Mouse (Mus musculus) lung, embryonic 15.5 days (tissue): ENCODE data around the gene Tle6. TPM values are rescaled to one million over a fixed set of nuclear protein-coding genes. Genes with fewer than 3 reads are reported as not detected.
A peak's percentile ranks its signal among the peaks of the same experiment; 100 is the strongest.

Source experiments
- ATAC-seq: fragments of 200-750 bp; cut with Nextera tagmentation; 2 replicates; pipeline ENCODE4 v1.8.0; 2017; ENCODE audit warnings: moderate number of reproducible peaks, borderline replicate concordance; ENCODE audit not compliant: low FRiP score, low TSS enrichment; ENCODE audit errors: extremely low read depth
- H3K27ac ChIP-seq: fragments of 300-500 bp; sonication (generic); 2 replicates; pipeline ENCODE4 v1.5.1; 2015; ENCODE audit warnings: moderate library complexity, mild to moderate bottlenecking, inconsistent platforms
- H3K27me3 ChIP-seq: fragments of 300-500 bp; sonication (generic); 2 replicates; pipeline ENCODE4 v1.6.1; 2015; ENCODE audit warnings: inconsistent platforms
- H3K36me3 ChIP-seq: fragments of 300-500 bp; sonication (generic); 2 replicates; pipeline ENCODE4 v1.6.1; 2015; ENCODE audit warnings: inconsistent platforms
- H3K4me1 ChIP-seq: fragments of 300-500 bp; sonication (generic); 2 replicates; pipeline ENCODE4 v1.6.1; 2015; ENCODE audit warnings: inconsistent platforms
- H3K4me2 ChIP-seq: fragments of 300-500 bp; sonication (generic); 2 replicates; pipeline ENCODE4 v1.6.1; 2015; ENCODE audit warnings: inconsistent platforms, mild to moderate bottlenecking, moderate library complexity
- H3K4me3 ChIP-seq: fragments of 300-500 bp; sonication (generic); 2 replicates; pipeline ENCODE4 v1.5.1; 2015; ENCODE audit warnings: mild to moderate bottlenecking, inconsistent platforms
- H3K9ac ChIP-seq: fragments of 300-500 bp; sonication (generic); 2 replicates; pipeline ENCODE4 v1.6.1; 2015; ENCODE audit warnings: inconsistent platforms
- H3K9me3 ChIP-seq: fragments of 300-500 bp; sonication (generic); 2 replicates; pipeline ENCODE4 v1.6.1; 2016; ENCODE audit warnings: inconsistent platforms
- WGBS: fragments of 180-500 bp; shearing (Covaris S2); methylation state at CpG from one replicate; pipeline ENCODE4 v1.1.7; 2015; 5-methylcytosine and 5-hydroxymethylcytosine counted together
- polyA plus RNA-seq: library from polyadenylated mRNA; unstranded; fragments of >200 nt; fragmentation: Nextera tagmentation; extraction: Ambion mirVana; gene quantifications from 2 replicates; pipeline ENCODE4 v1.2.1, GENCODE M21; 2015

Tle6 gene
- polyA plus RNA-seq, 1 experiment from 2014 or later = 29.3 TPM

DNA sequence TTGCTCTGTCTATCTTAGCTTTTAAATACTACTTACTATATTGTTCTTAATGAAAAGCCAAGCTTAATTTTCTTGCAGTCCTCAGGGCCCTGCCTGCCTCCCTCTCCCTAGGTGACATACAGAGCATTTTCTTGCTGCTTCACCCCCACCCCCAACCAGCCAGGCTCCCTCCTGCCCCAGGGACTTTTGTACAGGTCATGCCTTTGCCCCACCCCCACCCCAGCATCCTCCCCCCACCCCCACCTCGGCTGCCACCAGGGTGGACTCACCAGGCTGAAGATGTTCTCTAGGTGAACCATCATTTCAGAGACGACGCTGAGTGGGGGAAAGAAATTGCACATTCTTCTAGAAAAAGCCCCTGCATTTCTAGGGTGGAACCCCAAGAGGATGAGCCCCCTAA is 2.5 kb downstream of the Tle6 start:
- no peaks in the 10 kb centered on the region for H3K36me3 ChIP-seq
- H3K4me3 ChIP-seq = no peak overlapping the region
- peaks cover 55% of the 10 kb centered on the region for H3K4me1 ChIP-seq
- H3K9me3 ChIP-seq = no peaks in the 10 kb centered on the region
- H3K4me2 ChIP-seq = no peak overlapping the region
- no peak overlapping the region for H3K9ac ChIP-seq
- no peak for ATAC-seq
- H3K27me3 ChIP-seq = peaks cover 17% of the 10 kb centered on the region
- WGBS = 34% methylated on average over 3 of the region's 3 CpGs
- H3K27ac ChIP-seq = peak overlapping the region; percentile 89; the same call in 1 of the 2 replicates

DNA sequence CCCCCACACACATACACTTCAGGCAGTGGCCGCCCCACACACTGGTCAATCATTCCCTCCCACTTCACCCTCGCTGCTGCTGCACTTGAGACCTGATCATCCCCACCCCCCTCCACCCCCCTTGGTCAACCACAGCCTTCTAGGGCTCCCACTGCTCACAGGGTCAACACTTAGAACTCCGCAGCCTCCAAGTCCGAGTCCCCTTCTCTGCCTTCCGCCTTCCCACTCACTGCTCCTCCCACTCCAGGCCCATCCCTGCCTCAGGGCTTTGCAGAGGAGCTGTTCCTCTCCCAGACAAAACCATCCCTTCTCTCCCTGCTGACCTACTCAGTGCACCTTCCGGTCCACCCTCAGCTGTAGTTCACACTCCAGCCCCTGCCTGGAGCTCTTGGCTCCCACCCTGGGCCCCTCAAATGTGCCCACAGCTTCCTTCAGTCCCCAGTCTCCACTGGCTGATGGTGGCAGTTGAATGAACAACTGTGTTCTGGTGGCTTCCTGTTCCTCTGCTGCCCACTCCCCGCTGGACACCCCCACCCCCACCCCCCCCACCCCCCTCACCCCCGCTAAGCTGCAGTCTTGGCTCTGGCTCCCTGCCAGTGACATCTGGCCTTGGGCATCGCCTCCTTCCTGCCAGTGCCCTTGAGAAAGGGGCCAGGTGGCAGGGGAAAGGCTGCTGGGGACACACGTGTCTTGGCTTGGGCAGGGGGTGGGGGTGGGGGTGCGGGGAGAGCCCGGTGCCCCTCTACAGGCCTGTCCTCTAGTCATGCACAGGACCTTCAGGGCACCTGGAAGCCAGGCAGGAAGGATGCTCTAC is 3.5 kb downstream of the Tle6 start:
- Histone ChIP-seq H3K27me3 (peaks cover 17% of the 10 kb centered on the region), H3K9me3 (no peaks in the 10 kb centered on the region), H3K36me3 (no peaks in the 10 kb centered on the region), H3K4me3 (peak overlapping the region; percentile 30), H3K4me1 (peaks cover 49% of the 10 kb centered on the region), H3K27ac (peak overlapping the region; percentile 89), H3K4me2 (peak overlapping the region; percentile 68), H3K9ac (peak overlapping the region; percentile 45)
- ATAC-seq = peak; percentile 50
- 5% methylated on average over 10 of the region's 12 CpGs for WGBS

- no peak for ATAC-seq
- Histone ChIP-seq H3K27ac (peak overlapping the region; percentile 89), H3K4me1 (peaks cover 44% of the 10 kb centered on the region), H3K4me3 (peak overlapping the region; percentile 30), H3K9me3 (no peaks in the 10 kb centered on the region), H3K36me3 (no peaks in the 10 kb centered on the region), H3K4me2 (peak overlapping the region; percentile 68), H3K9ac (peak overlapping the region; percentile 45), H3K27me3 (peaks cover 17% of the 10 kb centered on the region)
- 2% methylated on average over 10 of the region's 10 CpGs for WGBS
Observed at GRCm38 (mm10) chr10:81596611-81597010, 4.3 kb downstream of the Tle6 start.

GRCm38 (mm10) chr10:81595599-81595998 is 5.3 kb downstream of the Tle6 start:
- no peak overlapping the region; the same call in 1 of the 2 replicates for H3K9ac ChIP-seq

GRCm38 (mm10) chr10:81593935-81594334 is 6.9 kb downstream of the Tle6 start:
- no peak for ATAC-seq
- Histone ChIP-seq H3K4me2 (no peak overlapping the region), H3K36me3 (peaks cover 6% of the 10 kb centered on the region; the same call in 1 of the 2 replicates), H3K27ac (no peak overlapping the region), H3K9me3 (no peaks in the 10 kb centered on the region), H3K27me3 (peaks cover 17% of the 10 kb centered on the region), H3K4me3 (no peak overlapping the region), H3K9ac (no peak overlapping the region), H3K4me1 (peaks cover 33% of the 10 kb centered on the region)
- 57% methylated on average over 18 of the region's 18 CpGs for WGBS

More at GRCm38 (mm10) chr10:81595599-81595998, 5.3 kb downstream of the Tle6 start:
- ATAC-seq = no peak
- peak overlapping the region; percentile 68; the same call in 1 of the 2 replicates for H3K4me2 ChIP-seq
- H3K27ac ChIP-seq = peak overlapping the region; percentile 89; the same call in 1 of the 2 replicates
- 30% methylated on average over 5 of the region's 5 CpGs for WGBS
- H3K9me3 ChIP-seq = no peaks in the 10 kb centered on the region
- H3K36me3 ChIP-seq = no peaks in the 10 kb centered on the region
- H3K4me3 ChIP-seq = no peak overlapping the region
- H3K4me1 ChIP-seq = peaks cover 35% of the 10 kb centered on the region
- H3K27me3 ChIP-seq = peaks cover 17% of the 10 kb centered on the region

GRCm38 (mm10) chr10:81593223-81593622 is 7.7 kb downstream of the Tle6 start:
- Histone ChIP-seq H3K4me1 (peaks cover 33% of the 10 kb centered on the region), H3K27me3 (peaks cover 17% of the 10 kb centered on the region), H3K9ac (no peak overlapping the region), H3K4me3 (no peak overlapping the region), H3K9me3 (no peaks in the 10 kb centered on the region), H3K27ac (no peak overlapping the region), H3K4me2 (no peak overlapping the region), H3K36me3 (peaks cover 13% of the 10 kb centered on the region; the same call in 1 of the 2 replicates)
- no peak for ATAC-seq
- WGBS = 57% methylated on average over 4 of the region's 4 CpGs

DNA sequence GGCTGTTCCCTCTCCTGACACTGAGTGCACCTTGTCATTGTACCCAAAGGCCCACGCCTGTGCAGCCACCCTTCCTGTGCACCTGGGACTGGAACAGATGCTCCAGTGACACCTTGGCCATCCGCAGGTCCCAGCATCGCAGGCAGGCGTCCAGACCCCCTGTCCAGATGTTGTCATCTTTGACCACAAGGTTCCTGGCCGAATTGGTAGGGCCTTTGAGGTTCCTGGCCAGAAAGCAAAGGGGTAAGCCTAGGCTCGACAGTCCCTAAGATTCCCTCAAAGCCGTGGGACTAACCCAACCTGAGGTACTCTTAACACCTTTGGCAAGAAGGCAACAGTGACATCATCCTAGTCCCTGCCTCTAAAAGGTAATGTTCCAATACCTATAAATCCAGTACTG is 8.2 kb downstream of the Tle6 start:
- WGBS = 75% methylated on average over 7 of the region's 7 CpGs
- Histone ChIP-seq H3K9ac (no peak overlapping the region), H3K4me2 (no peak overlapping the region), H3K27me3 (peaks cover 17% of the 10 kb centered on the region), H3K36me3 (peaks cover 17% of the 10 kb centered on the region; the same call in 1 of the 2 replicates), H3K9me3 (no peaks in the 10 kb centered on the region), H3K4me1 (peaks cover 28% of the 10 kb centered on the region), H3K27ac (no peak overlapping the region), H3K4me3 (no peak overlapping the region)
- ATAC-seq = no peak

DNA sequence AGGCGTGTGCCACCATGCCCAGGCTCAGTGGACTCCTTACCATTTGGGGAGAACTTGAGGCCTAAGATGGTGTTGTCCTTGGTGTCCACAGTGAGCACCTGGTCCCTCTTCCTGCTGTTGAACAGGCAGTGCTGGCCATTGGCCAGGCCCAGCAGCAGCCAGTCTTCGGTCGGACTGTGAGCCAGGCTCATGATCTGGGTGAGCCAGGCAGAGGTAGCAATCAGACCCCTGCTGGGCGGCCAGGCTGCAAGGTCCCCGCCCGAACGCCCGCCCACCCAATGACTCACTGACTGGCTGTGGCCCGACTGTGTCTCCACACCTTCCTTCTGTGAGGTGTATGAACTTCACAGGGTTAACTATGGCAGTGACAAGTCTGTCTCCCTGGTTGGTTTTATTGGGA is 9.0 kb downstream of the Tle6 start:
- H3K27me3 ChIP-seq = peaks cover 17% of the 10 kb centered on the region
- 65% methylated on average over 9 of the region's 9 CpGs for WGBS
- H3K4me2 ChIP-seq = no peak overlapping the region
- no peak overlapping the region for H3K27ac ChIP-seq
- H3K36me3 ChIP-seq = peaks cover 22% of the 10 kb centered on the region; the same call in 1 of the 2 replicates
- no peak overlapping the region for H3K4me3 ChIP-seq
- ATAC-seq = no peak
- H3K4me1 ChIP-seq = peaks cover 20% of the 10 kb centered on the region
- no peak overlapping the region for H3K9ac ChIP-seq
- no peaks in the 10 kb centered on the region for H3K9me3 ChIP-seq

GRCm38 (mm10) chr10:81588739-81589138 is 12.1 kb downstream of the Tle6 start:
- Histone ChIP-seq H3K9me3 (no peaks in the 10 kb centered on the region), H3K4me2 (no peak overlapping the region), H3K27me3 (no peaks in the 10 kb centered on the region; the same call in 1 of the 2 replicates), H3K36me3 (peaks cover 46% of the 10 kb centered on the region), H3K27ac (no peak overlapping the region), H3K4me1 (no peaks in the 10 kb centered on the region), H3K4me3 (no peak overlapping the region), H3K9ac (no peak overlapping the region)
- WGBS = 58% methylated on average over 7 of the region's 7 CpGs
- no peak for ATAC-seq

- Histone ChIP-seq H3K4me3 (no peak overlapping the region), H3K27ac (no peak overlapping the region), H3K9ac (no peak overlapping the region), H3K4me1 (peaks cover 15% of the 10 kb centered on the region), H3K9me3 (no peaks in the 10 kb centered on the region), H3K27me3 (no peaks in the 10 kb centered on the region), H3K36me3 (peaks cover 38% of the 10 kb centered on the region), H3K4me2 (no peak overlapping the region)
- WGBS = 52% methylated on average over 6 of the region's 6 CpGs
- ATAC-seq = no peak
Observed at GRCm38 (mm10) chr10:81583347-81583746, 17.5 kb downstream of the Tle6 start.

- H3K4me3 ChIP-seq = no peak overlapping the region
- no peak overlapping the region for H3K9ac ChIP-seq
- H3K4me1 ChIP-seq = peaks cover 29% of the 10 kb centered on the region
- peak overlapping the region; percentile 29; the same call in 1 of the 2 replicates for H3K4me2 ChIP-seq
- no peaks in the 10 kb centered on the region for H3K9me3 ChIP-seq
- no peak overlapping the region for H3K27ac ChIP-seq
- 0 out of 2 replicates have a peak, but pooled peaks have one; percentile 10 for ATAC-seq
- 46% methylated on average over 25 of the region's 25 CpGs for WGBS
- H3K27me3 ChIP-seq = no peaks in the 10 kb centered on the region
- H3K36me3 ChIP-seq = peaks cover 17% of the 10 kb centered on the region
Observed at GRCm38 (mm10) chr10:81580441-81581070, 20.3 kb downstream of the Tle6 start.

DNA sequence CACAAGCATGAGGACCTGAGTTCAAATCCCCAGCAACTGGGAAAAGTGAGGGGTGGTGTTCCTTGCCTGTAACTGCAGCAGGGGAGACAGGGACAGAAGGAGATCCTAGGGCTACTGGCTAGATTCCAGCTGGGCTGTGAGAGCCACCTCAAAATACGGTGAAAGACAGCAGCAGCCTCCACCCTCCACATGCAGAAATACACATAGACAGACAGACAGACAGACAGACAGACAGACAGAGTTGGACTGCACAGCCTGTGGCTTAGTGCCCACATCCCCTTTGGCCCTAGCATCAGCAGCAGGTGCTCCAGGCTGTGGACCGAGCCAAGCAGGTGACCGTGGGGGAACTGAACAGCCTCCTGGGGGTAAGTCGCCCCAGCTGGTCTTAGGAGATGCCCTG is 20.9 kb downstream of the Tle6 start:
- Histone ChIP-seq H3K4me1 (peaks cover 34% of the 10 kb centered on the region), H3K36me3 (peaks cover 11% of the 10 kb centered on the region), H3K4me3 (no peak overlapping the region), H3K9me3 (no peaks in the 10 kb centered on the region), H3K27me3 (no peaks in the 10 kb centered on the region), H3K9ac (no peak overlapping the region), H3K4me2 (no peak overlapping the region), H3K27ac (no peak overlapping the region)
- 62% methylated on average over 4 of the region's 4 CpGs for WGBS
- no peak for ATAC-seq
